Mouse (Mus musculus) cortical plate, adult 2 months (tissue): ENCODE results near the gene Gm49403.

Experiments used
- CTCF ChIP-seq: fragments of 200-500 bp; IDR thresholded peaks from 2 replicates; pipeline ENCODE4 v1.5.1; 2011; ENCODE audit warnings: mild to moderate bottlenecking, control low read depth, low read length; ENCODE audit not compliant: insufficient read depth; ENCODE audit errors: extremely low read depth
- POLR2A ChIP-seq: fragments of 200-500 bp; IDR thresholded peaks from 2 replicates; pipeline ENCODE4 v1.6.1; 2011; ENCODE audit warnings: mild to moderate bottlenecking, low read length, control low read depth; ENCODE audit not compliant: insufficient read depth; ENCODE audit errors: extremely low read depth

DNA sequence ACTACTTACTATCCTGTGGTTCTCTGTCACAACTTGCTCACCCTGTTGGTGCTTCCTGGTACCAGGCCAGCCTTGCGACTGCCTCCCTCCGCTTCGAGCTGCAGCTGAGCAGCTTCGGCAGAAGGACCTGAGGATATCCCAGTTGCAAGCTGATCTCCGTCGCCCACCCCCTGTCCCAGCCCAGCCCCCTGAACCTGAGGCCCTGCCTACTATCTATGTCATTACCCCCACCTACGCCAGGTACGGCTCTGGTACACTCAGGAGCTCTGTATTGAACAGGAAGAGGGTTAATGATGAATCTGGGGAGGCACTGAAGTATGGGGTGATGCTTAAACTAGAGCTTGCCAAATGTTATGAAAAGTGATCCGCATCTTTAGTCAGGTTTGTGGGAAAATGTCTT is 38.0 kb downstream of the Gm49403 start:
- TF ChIP-seq POLR2A (no peak), CTCF (no peak)
